23 mouse cellular contexts compared by ENCODE assay signal in genomic region chr5:121758341-121758740, GRCm38 (mm10). TPM values are rescaled to one million over a fixed set of nuclear protein-coding genes. Genes with fewer than 3 reads are reported as not detected.
A peak's percentile ranks its signal among the peaks of the same experiment; 100 is the strongest.
DNase-seq lines count a peak whose midpoint lies in the region; ATAC-seq and TF ChIP-seq lines count a peak whose summit lies in the region.
"Had no signal": no experiment of that assay in that cellular context is flagged by ENCODE, and none has a peak within 500 bp of the region (broad histone marks: within the 10 kb centered on the region; RNA-seq: fewer than 3 reads in every experiment).

No protein-coding gene starts in this region.

- no peaks in the 10 kb centered on the region for H3K27me3 ChIP-seq in forebrain, postnatal 0 days (ENCODE audit: insufficient read depth, low read length)
- H3K27me3 ChIP-seq in forebrain, embryonic 10.5 days (ENCODE audit: poor library complexity, severe bottlenecking) = no peaks in the 10 kb centered on the region
- no peaks in the 10 kb centered on the region for H3K27me3 ChIP-seq in limb, embryonic 14.5 days (ENCODE audit: control insufficient read depth, insufficient read depth, low read length)
- H3K27me3 ChIP-seq in limb, embryonic 10.5 days (ENCODE audit: low read depth, poor library complexity, severe bottlenecking) = no peaks in the 10 kb centered on the region
- H3K27me3 ChIP-seq in neural tube, embryonic 14.5 days (ENCODE audit: control insufficient read depth, insufficient read depth, low read length) = no peaks in the 10 kb centered on the region
- H3K27me3 ChIP-seq: embryonic facial prominence, embryonic 13.5 days; heart, embryonic 15.5 days; kidney, embryonic 15.5 days; limb, embryonic 15.5 days; Patski had no signal

- TF ChIP-seq POLR2A in limb, embryonic 14.5 days (IDR thresholded peaks at IDR 0.05; ENCODE audit: borderline replicate concordance, extremely low read depth, insufficient read depth, insufficient read length) = no peak

- ATAC-seq in forebrain, postnatal 0 days = 0 out of 2 replicates have a peak, but pooled peaks have one; percentile 20
- no peak for ATAC-seq in limb, embryonic 14.5 days (ENCODE audit: low FRiP score, low read depth)
- ATAC-seq in neural tube, embryonic 14.5 days (ENCODE audit: low read depth) = no peak
- ATAC-seq: forebrain, embryonic 14.5 days; Patski had no signal

- DNase-seq in forebrain, postnatal 0 days = no peak
- no peak for DNase-seq in forebrain, embryonic 10.5 days (ENCODE audit: extremely low spot score, low spot score)
- no peak for DNase-seq in limb, embryonic 14.5 days (ENCODE audit: low spot score)
- no peak for DNase-seq in limb, embryonic 10.5 days (ENCODE audit: low spot score)
- peak; percentile 31 for DNase-seq in NIH3T3 (ENCODE audit: low read depth)
- DNase-seq in kidney, postnatal 14 days = no peak
- DNase-seq: cerebellum, adult 11-12 months; cerebellum, postnatal 14 days; heart, postnatal 36 days; kidney, adult 11 months; kidney, postnatal 4 days; lung, embryonic 14.5 days; lung, postnatal 36 days; right cerebral cortex, postnatal 25 days had no signal

- H3K4me3 ChIP-seq in forebrain, postnatal 0 days (ENCODE audit: low read depth, low read length) = no peak overlapping the region
- H3K4me3 ChIP-seq in forebrain, embryonic 10.5 days = no peak overlapping the region
- no peak overlapping the region for H3K4me3 ChIP-seq in limb, embryonic 14.5 days (replicated peaks; ENCODE audit: low read length)
- H3K4me3 ChIP-seq in limb, embryonic 10.5 days = no peak overlapping the region
- no peak overlapping the region for H3K4me3 ChIP-seq in neural tube, embryonic 14.5 days (ENCODE audit: low read depth, low read length)
- H3K4me3 ChIP-seq: embryonic facial prominence, embryonic 13.5 days; erythroblast, embryonic 14.5 days; heart, embryonic 15.5 days; kidney, embryonic 15.5 days; limb, embryonic 15.5 days had no signal

- no peaks in the 10 kb centered on the region for H3K9me3 ChIP-seq in forebrain, postnatal 0 days (ENCODE audit: low read length)
- no peaks in the 10 kb centered on the region for H3K9me3 ChIP-seq in forebrain, embryonic 10.5 days
- H3K9me3 ChIP-seq in limb, embryonic 14.5 days (ENCODE audit: control insufficient read depth, low read length) = no peaks in the 10 kb centered on the region
- H3K9me3 ChIP-seq in limb, embryonic 10.5 days (replicated peaks) = no peaks in the 10 kb centered on the region
- H3K9me3 ChIP-seq in neural tube, embryonic 14.5 days (ENCODE audit: control insufficient read depth, low read length) = no peaks in the 10 kb centered on the region
- H3K9me3 ChIP-seq: embryonic facial prominence, embryonic 13.5 days; heart, embryonic 15.5 days; kidney, embryonic 15.5 days; limb, embryonic 15.5 days had no signal

- 69% methylated on average over 4 of the region's 4 CpGs for WGBS in forebrain, postnatal 0 days
- whole genome bisulfite sequencing in forebrain, embryonic 10.5 days = 94% methylated on average over 4 of the region's 4 CpGs
- WGBS in limb, embryonic 14.5 days = 86% methylated on average over 4 of the region's 4 CpGs
- 98% methylated on average over 4 of the region's 4 CpGs for WGBS in limb, embryonic 10.5 days
- 47% methylated on average over 4 of the region's 4 CpGs for WGBS in neural tube, embryonic 14.5 days

- no peak for TF ChIP-seq CTCF in forebrain, postnatal 0 days (IDR thresholded peaks at IDR 0.05; ENCODE audit: low read depth)

- no peak overlapping the region for H3K27ac ChIP-seq in forebrain, postnatal 0 days (ENCODE audit: low read depth, low read length)
- no peak overlapping the region for H3K27ac ChIP-seq in forebrain, embryonic 10.5 days
- 0 out of 2 replicates have a peak overlapping the region, but pooled peaks have one; percentile 7 for H3K27ac ChIP-seq in limb, embryonic 14.5 days (replicated peaks; ENCODE audit: low read depth, low read length)
- H3K27ac ChIP-seq in limb, embryonic 10.5 days = no peak overlapping the region
- peak overlapping the region; percentile 1; the same call in 1 of the 2 replicates for H3K27ac ChIP-seq in neural tube, embryonic 14.5 days (ENCODE audit: low read depth, low read length)
- H3K27ac ChIP-seq: embryonic facial prominence, embryonic 13.5 days; heart, embryonic 15.5 days; kidney, embryonic 15.5 days; limb, embryonic 15.5 days; liver, embryonic 14.5 days had no signal

- no peak overlapping the region for H3K9ac ChIP-seq in forebrain, postnatal 0 days
- no peak overlapping the region for H3K9ac ChIP-seq in limb, embryonic 14.5 days (ENCODE audit: low read depth, low read length, severe bottlenecking)
- H3K9ac ChIP-seq in neural tube, embryonic 14.5 days (replicated peaks; ENCODE audit: low read depth, low read length) = no peak overlapping the region
- H3K9ac ChIP-seq: embryonic facial prominence, embryonic 13.5 days; heart, embryonic 15.5 days; kidney, embryonic 15.5 days; limb, embryonic 15.5 days; liver, embryonic 14.5 days; lung, embryonic 14.5 days had no signal

- no peak overlapping the region for H3K4me2 ChIP-seq in forebrain, postnatal 0 days (ENCODE audit: low read depth)
- no peak overlapping the region for H3K4me2 ChIP-seq in limb, embryonic 14.5 days (replicated peaks; ENCODE audit: low read depth, low read length, severe bottlenecking)
- no peak overlapping the region for H3K4me2 ChIP-seq in neural tube, embryonic 14.5 days (ENCODE audit: low read depth, low read length)
- H3K4me2 ChIP-seq: embryonic facial prominence, embryonic 13.5 days; heart, embryonic 15.5 days; kidney, embryonic 15.5 days; limb, embryonic 15.5 days; lung, embryonic 14.5 days had no signal

- H3K4me1 ChIP-seq in forebrain, postnatal 0 days (ENCODE audit: insufficient read depth) = no peaks in the 10 kb centered on the region
- 0 out of 2 replicates have a peak, but pooled peaks cover 3% of the 10 kb centered on the region for H3K4me1 ChIP-seq in forebrain, embryonic 10.5 days
- no peaks in the 10 kb centered on the region for H3K4me1 ChIP-seq in limb, embryonic 14.5 days (ENCODE audit: control insufficient read depth, insufficient read depth, low read length)
- H3K4me1 ChIP-seq in limb, embryonic 10.5 days = no peaks in the 10 kb centered on the region
- H3K4me1 ChIP-seq in neural tube, embryonic 14.5 days (ENCODE audit: control insufficient read depth, insufficient read depth, low read length) = no peaks in the 10 kb centered on the region
- H3K4me1 ChIP-seq: embryonic facial prominence, embryonic 13.5 days; heart, embryonic 15.5 days; kidney, embryonic 15.5 days had no signal

- peaks cover 12% of the 10 kb centered on the region for H3K36me3 ChIP-seq in forebrain, postnatal 0 days (ENCODE audit: insufficient read depth)
- H3K36me3 ChIP-seq in forebrain, embryonic 10.5 days (replicated peaks) = peaks cover 94% of the 10 kb centered on the region
- peaks cover 46% of the 10 kb centered on the region for H3K36me3 ChIP-seq in limb, embryonic 14.5 days (ENCODE audit: control insufficient read depth, insufficient read depth, low read length)
- peaks cover 87% of the 10 kb centered on the region for H3K36me3 ChIP-seq in limb, embryonic 10.5 days
- H3K36me3 ChIP-seq in neural tube, embryonic 14.5 days (ENCODE audit: control insufficient read depth, insufficient read depth, low read length) = peaks cover 1% of the 10 kb centered on the region; the same call in 1 of the 2 replicates

RNA-seq across cellular contexts. Expression of gene Atxn2, which starts 47.2 kb away (rescaled TPM):
- 80.3 and 80.6 TPM in 2 replicates for total RNA-seq in forebrain, postnatal 0 days (2014; rRNA removed)
- polyA plus RNA-seq in forebrain, postnatal 0 days (2015; fragmentation: Nextera tagmentation; extraction: Ambion mirVana) = 71.3 and 92.3 TPM in 2 replicates
- polyA plus RNA-seq in forebrain, embryonic 10.5 days (2016; fragmentation: Nextera tagmentation; extraction: Ambion mirVana) = 41.0 and 41.1 TPM in 2 replicates
- polyA plus RNA-seq in limb, embryonic 14.5 days (2012; rRNA removed) = 156 and 220 TPM in 2 replicates
- polyA plus RNA-seq in limb, embryonic 14.5 days (2014; fragmentation: Nextera tagmentation; extraction: Ambion mirVana) = 87.2 and 108 TPM in 2 replicates
- polyA plus RNA-seq in limb, embryonic 10.5 days (2016; fragmentation: Nextera tagmentation; extraction: Ambion mirVana) = 40.2 and 52.6 TPM in 2 replicates
- 93.7 and 94.8 TPM in 2 replicates for polyA plus RNA-seq in neural tube, embryonic 14.5 days (2014; fragmentation: Nextera tagmentation; extraction: Ambion mirVana)

Comparison
In these comparisons a context has a peak if more than half of its experiments do, and no peak if none do; other contexts are left out.
1. H3K27ac ChIP-seq: peak in limb, embryonic 14.5 days (single experiment) and neural tube, embryonic 14.5 days (single experiment); none in forebrain, postnatal 0 days (single experiment), forebrain, embryonic 10.5 days (single experiment) and limb, embryonic 10.5 days (single experiment).